Mouse (Mus musculus) liver, postnatal 0 days (tissue): Measurements from ENCODE around the gene Cacna2d2.

Experiments
- CTCF ChIP-seq: sonication (generic); IDR thresholded peaks from 2 replicates; pipeline ENCODE4 v1.5.1; 2016; ENCODE audit warnings: antibody characterized with exemption, low read depth
- EP300 ChIP-seq: IDR thresholded peaks from 2 replicates; pipeline ENCODE4 v1.6.1; 2016; ENCODE audit warnings: antibody characterized with exemption, low read depth, mild to moderate bottlenecking

GRCm38 (mm10) chr9:107372441-107372840 is 27.0 kb upstream of the Cacna2d2 start:
- TF ChIP-seq EP300 (no peak), CTCF (no peak)
